Mouse (Mus musculus): ENCODE results near the gene Zc3hav1l.

DNA sequence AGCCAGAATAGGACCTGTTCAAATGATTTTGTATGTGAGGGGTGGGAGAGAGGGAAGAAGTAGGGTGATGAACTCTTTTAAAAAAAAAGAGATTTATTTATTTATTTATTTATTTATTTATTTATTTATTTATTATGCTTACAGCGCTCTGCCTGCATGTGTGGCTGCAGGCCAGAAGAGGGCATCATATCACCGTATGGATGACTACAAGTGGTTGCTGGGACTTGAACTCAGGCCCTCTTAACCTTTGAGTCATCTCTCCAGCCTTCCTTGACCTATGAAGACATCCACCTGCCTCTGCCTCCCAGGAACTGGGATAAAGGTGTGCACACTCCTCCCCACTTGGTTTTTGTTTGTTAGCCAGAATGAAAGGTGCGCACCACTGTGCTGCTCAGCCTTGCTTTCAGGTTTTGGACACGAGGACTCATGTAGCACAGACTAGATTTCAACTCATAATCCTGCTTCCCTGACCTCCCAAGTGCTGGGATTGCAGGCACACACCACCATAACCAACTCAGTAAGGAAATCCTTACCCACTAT, 38.2 kb upstream of the Zc3hav1l start:
- TF ChIP-seq CTCF (IDR thresholded peaks at IDR 0.05; ENCODE audit: insufficient read depth, low read depth, low read length) (no peak), POLR2A (IDR thresholded peaks at IDR 0.05; ENCODE audit: insufficient read depth, low read depth, low read length) (no peak)

Measured in olfactory bulb, adult 2 months (tissue).